Mouse (Mus musculus): ENCODE measurements around the gene Bola3. TPM values are rescaled to one million over a fixed set of nuclear protein-coding genes. Genes with fewer than 3 reads are reported as not detected.

Bola3 gene
- polyA plus RNA-seq (2012; ENCODE audit: low replicate concordance), result 22.9 and 30.3 TPM in 2 replicates

GRCm38 (mm10) chr6:83348873-83349272 is at the start of gene Bola3:
Gene Bola3, plus strand, starts transcription at chr6:83349147.

DNA sequence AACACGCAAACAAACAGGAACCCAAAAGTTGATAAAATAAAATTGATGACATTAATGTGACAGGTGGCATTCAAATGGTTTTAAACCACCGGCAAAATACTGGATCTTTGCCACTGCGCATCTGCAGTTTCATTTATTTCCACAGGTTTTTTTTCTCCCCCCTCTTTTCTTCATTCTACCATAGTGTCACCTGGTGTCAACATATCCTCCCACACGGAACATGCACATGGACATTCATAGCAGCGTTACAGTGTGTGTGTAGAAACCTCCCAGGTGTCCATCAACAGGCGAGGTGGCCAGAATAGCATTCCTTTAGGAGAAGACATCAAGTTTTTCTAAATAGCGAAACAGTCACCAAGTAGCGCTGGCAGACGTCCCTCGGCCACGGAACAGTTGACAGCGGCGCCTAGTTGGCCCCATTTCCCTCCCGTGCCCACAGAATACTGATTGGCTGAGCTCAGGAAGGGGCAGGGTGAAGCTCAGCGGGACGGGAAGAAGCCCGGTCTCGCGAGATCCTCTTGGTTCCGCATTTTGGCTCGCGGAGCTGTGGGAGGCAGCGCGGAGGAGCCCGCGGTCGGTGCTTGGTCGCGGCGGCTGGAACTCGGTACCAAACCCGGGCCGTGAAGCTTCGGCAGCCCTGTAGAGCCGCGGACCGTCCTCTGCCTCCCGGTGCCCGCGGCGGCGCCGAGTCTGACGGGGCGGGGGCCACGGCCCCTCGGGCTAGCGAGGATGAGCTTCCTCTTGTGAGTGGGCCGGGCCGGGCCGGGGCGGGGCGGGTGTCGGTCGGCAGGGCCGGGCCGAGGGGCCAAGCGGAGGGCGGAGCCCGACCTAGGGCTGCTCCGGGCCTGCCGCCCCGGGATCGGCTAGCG is 23.2 kb upstream of the Bola3 start, which contains the start of the genes Mthfd2 and Mob1a:
Gene Mthfd2, minus strand, starts transcription at position 384 of the 869 bp plus-strand sequence.
Gene Mob1a, plus strand, starts transcription at position 492 of the 869 bp plus-strand sequence.

Other genes with a start within 250 kb of the Bola3 start
- 12.7 and 12.8 TPM in 2 replicates for gene Ccdc142, start 247.5 kb upstream of the Bola3 start, polyA plus RNA-seq (2012; ENCODE audit: low replicate concordance)
- gene Gm42688, start 247.5 kb upstream of the Bola3 start, polyA plus RNA-seq (2012; ENCODE audit: low replicate concordance), result 3.6 and 7.5 TPM in 2 replicates
- 22.8 and 39.1 TPM in 2 replicates for gene Mrpl53, start 240.1 kb upstream of the Bola3 start, polyA plus RNA-seq (2012; ENCODE audit: low replicate concordance)
- gene Mogs, start 233.7 kb upstream of the Bola3 start, polyA plus RNA-seq (2012; ENCODE audit: low replicate concordance), result 89.6 and 121 TPM in 2 replicates
- 58.0 and 86.2 TPM in 2 replicates for gene Wbp1, start 227.6 kb upstream of the Bola3 start, polyA plus RNA-seq (2012; ENCODE audit: low replicate concordance)
- gene Ino80b, start 223.7 kb upstream of the Bola3 start, polyA plus RNA-seq (2012; ENCODE audit: low replicate concordance), result 132 and 369 TPM in 2 replicates
- 2.3 and 7.8 TPM in 2 replicates for gene Rtkn, start 213.7 kb upstream of the Bola3 start, polyA plus RNA-seq (2012; ENCODE audit: low replicate concordance)
- gene Wdr54, start 192.8 kb upstream of the Bola3 start, polyA plus RNA-seq (2012; ENCODE audit: low replicate concordance), result 0.18 and 0.59 TPM in 2 replicates
- gene 1700003E16Rik, start 192.7 kb upstream of the Bola3 start, polyA plus RNA-seq (2012; ENCODE audit: low replicate concordance), result 0.06 and 0.30 TPM in 2 replicates
- 222 and 899 TPM in 2 replicates for gene Dctn1, start 183.2 kb upstream of the Bola3 start, polyA plus RNA-seq (2012; ENCODE audit: low replicate concordance)
- 0.34 and 0.66 TPM in 2 replicates for gene Slc4a5, start 129.3 kb upstream of the Bola3 start, polyA plus RNA-seq (2012; ENCODE audit: low replicate concordance)
- gene Mthfd2, start 23.2 kb upstream of the Bola3 start, polyA plus RNA-seq (2012; ENCODE audit: low replicate concordance), result 6.2 and 9.7 TPM in 2 replicates
- gene Mob1a, start 23.1 kb upstream of the Bola3 start, polyA plus RNA-seq (2012; ENCODE audit: low replicate concordance), result 146 and 421 TPM in 2 replicates
- gene Tet3, start 109.9 kb downstream of the Bola3 start, polyA plus RNA-seq (2012; ENCODE audit: low replicate concordance), result 57.5 and 120 TPM in 2 replicates
- gene Dguok, start 157.8 kb downstream of the Bola3 start, polyA plus RNA-seq (2012; ENCODE audit: low replicate concordance), result 35.0 and 38.2 TPM in 2 replicates
- 0.36 TPM in 1 of 2 replicates, not detected in the other for gene Actg2, start 187.1 kb downstream of the Bola3 start, polyA plus RNA-seq (2012; ENCODE audit: low replicate concordance)
- gene Stambp, start 223.6 kb downstream of the Bola3 start, polyA plus RNA-seq (2012; ENCODE audit: low replicate concordance), result 1.6 and 1.9 TPM in 2 replicates

Data from hematopoietic multipotent progenitor cell, adult 10-12 weeks (in vitro differentiated cells).